Mouse (Mus musculus): Measurements from ENCODE around the gene Dnajb8. TPM values are rescaled to one million over a fixed set of nuclear protein-coding genes. Genes with fewer than 3 reads are reported as not detected.

The Dnajb8 gene
- total RNA-seq, 2 experiments from 2014 or later = not detected

DNA sequence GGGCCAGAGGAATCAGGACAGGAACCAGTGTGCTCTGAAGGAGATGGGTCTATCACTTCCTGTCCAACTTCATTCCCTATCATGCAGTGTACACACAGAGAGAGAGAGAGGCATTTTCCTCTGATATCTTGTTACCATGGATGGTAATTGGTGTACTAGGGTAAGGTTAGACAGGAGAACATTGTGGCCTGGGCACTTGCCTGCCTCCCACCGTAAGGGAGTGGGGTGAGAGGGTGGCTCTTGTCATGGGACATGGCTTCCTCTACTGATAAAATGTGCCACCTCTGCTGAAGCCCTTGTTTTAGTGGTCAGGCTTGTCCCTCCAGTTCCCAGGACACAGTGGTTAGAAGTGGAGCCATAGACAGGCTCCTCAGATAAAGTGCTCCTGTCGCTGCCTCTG is 45.9 kb downstream of the Dnajb8 start:
- intact Hi-C loops (cut with DNase I) = no loop called here
- DNase-seq = no peak

DNA sequence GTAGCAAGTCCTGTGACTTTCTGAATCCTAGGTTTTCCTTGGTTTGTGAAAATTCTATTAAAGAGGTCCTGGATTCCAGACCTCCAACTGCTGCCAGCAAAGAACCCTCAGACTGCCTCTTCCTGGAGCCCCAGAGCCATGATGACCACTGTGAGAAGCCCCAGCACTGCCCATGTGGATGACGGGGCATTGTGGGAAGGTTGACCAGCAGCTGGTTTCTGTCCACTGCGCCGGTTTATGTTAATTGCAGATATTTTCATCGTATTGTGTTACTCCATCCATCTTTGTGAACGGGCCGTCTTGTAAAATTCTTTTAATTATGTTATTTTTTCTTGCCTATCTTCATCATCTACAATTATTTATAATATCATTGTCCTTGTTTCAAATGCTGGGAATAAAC is 52.6 kb downstream of the Dnajb8 start:
- no peak for DNase-seq
- intact Hi-C loops (cut with DNase I) = no loop called here

DNA sequence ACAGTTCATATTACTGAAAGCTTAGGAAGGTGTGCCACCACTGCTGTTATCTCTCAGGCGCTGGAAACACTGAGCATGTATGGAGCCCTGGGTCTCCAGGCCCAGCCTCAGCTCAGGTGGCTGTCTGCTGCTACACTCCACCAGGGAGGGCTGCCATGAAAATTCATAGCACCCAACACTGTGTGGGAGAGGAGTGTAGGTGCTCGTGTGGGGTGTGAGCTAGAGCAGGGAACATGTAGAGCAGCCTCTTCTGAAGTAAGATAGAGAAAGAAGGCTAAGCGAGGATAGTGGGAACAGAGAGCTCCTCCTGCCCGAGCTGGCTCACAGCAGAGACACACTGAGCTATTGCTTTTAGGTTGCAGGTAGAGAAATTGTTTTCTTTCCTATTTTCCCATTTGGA is 54.2 kb downstream of the Dnajb8 start:
- DNase-seq = no peak
- intact Hi-C loops (cut with DNase I) = no loop called here

DNA sequence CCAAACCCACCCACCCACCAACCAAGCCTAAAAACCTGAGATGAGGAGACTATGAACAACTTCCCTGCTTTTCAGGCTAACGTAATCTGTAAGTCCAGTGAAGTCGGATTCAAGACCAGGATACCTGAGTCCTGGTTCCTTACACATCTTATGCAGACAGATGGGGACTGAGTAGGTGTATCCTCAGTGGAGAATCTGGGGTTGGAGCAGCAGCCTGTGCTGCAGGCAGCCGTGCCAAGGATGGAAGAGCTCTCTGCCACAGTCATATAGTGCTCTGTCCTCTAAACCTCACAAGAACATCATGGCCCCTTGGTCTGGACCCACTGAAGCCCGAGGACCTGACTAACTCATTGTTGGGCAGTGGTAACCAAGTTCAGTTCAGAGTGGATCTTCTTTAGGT is 55.2 kb downstream of the Dnajb8 start:
- no peak for DNase-seq
- intact Hi-C loops (cut with DNase I) = no loop called here

DNA sequence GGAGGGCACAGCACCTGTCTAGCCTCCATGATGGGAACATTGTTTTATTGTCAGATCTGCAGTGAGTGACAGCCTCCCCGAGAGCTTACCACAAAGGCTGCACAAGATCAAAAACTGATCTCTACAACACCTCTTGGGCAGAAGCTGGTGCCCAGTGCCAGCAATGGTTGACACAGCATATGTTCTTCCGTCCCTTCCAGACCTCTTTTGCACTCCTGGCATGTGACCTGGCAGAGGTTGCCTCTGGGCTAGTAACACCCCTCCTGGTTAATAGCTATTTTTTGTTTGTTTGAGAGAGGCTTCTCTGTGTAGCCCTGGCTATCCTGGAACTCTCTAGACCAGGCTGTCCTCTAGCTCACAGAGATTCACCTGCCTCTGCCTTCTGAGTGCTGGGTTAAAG is 56.1 kb downstream of the Dnajb8 start:
- intact Hi-C loops (cut with DNase I) = no loop called here
- no peak for DNase-seq

DNA sequence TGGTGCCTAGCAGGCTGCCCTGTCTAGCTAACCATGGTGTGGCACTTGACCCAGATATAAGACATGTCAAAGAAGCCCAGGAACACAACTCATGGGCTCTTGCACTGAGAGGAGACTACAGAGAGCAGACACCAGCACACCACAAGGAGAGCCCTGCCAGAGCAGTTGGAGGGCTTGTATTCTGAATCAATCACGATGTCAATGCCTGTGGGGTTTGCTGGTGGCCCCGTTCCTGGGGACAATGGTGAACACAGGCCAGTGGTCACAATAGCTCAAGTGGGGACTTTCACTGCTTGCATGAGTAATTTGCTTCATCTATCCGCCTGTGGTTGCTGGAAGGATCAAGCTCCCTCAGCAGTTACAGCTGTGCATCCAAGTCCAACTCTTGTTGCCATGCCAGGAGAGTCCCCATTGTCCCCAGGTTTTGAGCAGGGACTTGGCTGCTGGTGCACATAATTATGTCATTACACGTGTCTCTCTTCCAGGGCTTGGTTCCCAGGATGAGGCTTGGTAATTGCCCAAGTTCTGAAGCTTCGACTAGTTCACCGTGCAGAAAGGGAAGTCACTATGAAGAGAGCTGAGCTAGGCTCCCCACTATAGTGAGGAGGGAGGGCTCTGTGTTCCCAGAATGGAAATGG is 68.2 kb downstream of the Dnajb8 start:
- intact Hi-C loops (cut with DNase I) = no loop called here
- peak; percentile 82 to 83 for DNase-seq

DNA sequence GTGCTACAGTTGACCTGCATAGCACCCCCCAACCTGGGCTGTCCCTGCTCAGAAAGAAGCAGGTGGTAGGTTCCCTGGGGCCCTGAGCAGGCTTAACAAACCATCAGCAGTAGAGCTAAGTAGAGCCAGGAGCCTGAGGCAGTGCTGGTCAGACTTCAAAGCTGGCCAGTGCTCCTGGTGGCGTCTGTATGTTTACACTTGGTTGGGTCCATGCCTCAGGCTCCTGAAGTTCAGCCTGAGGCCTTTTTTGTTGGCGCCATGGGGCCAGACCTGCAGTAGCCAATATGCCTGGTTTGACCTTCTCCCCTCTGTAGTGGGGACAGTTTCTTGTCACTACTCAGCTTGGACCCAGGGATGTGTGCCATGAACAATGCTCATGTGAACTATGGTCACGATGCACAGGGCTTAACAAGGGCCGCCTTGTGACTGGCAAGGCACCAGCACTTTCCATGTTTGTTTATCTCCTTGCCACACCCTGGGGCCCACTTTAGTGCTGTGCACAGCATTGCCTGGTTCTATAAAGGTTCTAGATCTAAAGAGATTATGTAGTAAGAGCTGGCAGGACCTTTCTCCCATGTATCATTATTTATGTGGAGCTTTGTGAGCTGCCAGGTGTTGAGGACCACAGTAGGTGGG is 70.3 kb downstream of the Dnajb8 start:
- DNase-seq = peak in 1 of 2 experiments; percentile 14
- intact Hi-C loops (cut with DNase I) = no loop called here

DNA sequence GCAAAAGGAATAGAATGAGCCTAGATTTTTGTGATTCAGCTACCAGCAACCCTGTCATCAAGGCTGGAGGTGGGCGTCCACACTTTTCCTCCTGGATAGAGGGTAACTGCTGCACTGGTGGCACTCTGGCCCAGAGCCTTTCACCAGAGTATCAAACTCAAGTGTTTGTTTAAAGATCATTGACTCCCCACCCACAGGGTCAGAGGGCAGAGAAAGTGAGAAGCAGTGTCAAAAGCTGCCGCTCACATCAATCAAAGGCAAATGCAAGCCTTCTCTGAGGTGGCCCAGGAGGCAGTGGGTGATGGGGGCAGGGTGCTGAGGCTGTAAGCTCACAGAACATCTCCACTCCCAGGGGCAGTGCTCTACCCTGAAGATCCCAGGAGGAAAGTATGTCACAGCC is 77.4 kb downstream of the Dnajb8 start:
- intact Hi-C loops (cut with DNase I) = no loop called here

DNA sequence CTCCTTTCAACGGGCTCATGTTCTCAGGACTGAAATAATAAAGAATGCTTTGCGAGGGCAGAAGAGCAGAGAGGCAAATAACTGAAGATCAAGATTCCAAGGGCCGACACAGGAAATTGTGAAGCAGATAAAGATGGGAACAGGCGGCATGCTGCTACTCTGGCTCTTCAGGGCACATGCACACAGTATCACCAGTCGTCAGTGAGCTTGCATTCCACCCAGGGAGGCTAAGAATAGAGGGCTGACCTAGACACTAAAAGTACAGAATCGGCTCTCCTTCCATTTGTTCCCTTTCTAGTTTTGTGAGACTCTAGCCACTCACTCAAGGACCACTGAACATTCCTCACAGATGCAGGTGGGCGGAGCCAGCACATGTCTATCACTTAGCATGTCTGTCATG is 79.2 kb downstream of the Dnajb8 start:
- intact Hi-C loops (cut with DNase I) = no loop called here
- DNase-seq = peak in 1 of 2 experiments; percentile 13

More for the DNA sequence above, 77.4 kb downstream of the Dnajb8 start:
- no peak for DNase-seq

Other genes with a start within 250 kb of the Dnajb8 start
- gene H1fx, start 240.6 kb upstream of the Dnajb8 start, total RNA-seq (2021) = 10 to 100 TPM; 16.7 to 23.0 TPM
- 100 to 1,000 TPM; 263 to 282 TPM for gene Rab7, start 177.0 kb upstream of the Dnajb8 start, total RNA-seq (2021)
- gene Rpn1, start 137.8 kb upstream of the Dnajb8 start, total RNA-seq (2021) = 100 to 1,000 TPM; 111 to 128 TPM
- 10 to 100 TPM; 20.7 to 23.3 TPM for gene Gata2, start 28.4 kb upstream of the Dnajb8 start, total RNA-seq (2021)
- 10 to 100 TPM in 1 of 2 experiments, 1 to 10 TPM in 1; 9.8 to 11.2 TPM for gene Eefsec, start 224.3 kb downstream of the Dnajb8 start, total RNA-seq (2021)
- 10 to 100 TPM; 21.3 to 23.8 TPM for gene Ruvbl1, start 243.1 kb downstream of the Dnajb8 start, total RNA-seq (2021)

Measured in heart, postnatal 10 days (tissue).